Mouse (Mus musculus) forebrain, embryonic 11.5 days (tissue): ENCODE data around the gene Dock6. TPM values are rescaled to one million over a fixed set of nuclear protein-coding genes. Genes with fewer than 3 reads are reported as not detected.
"Not testable (repeated sequence)": the region's sequence is repeated elsewhere in the genome, so short reads cannot be mapped to it uniquely, and the experiment has no call there.

Experiments used
- ATAC-seq: fragments of 200-750 bp; cut with Nextera tagmentation; replicated peaks from 2 replicates; pipeline ENCODE4 v1.8.0; 2017; ENCODE audit warnings: moderate TSS enrichment; ENCODE audit not compliant: low FRiP score
- DNase-seq: peaks from one replicate; pipeline ENCODE4 v3.0.0-alpha.2; 2017; ENCODE audit warnings: low spot score
- H3K27ac ChIP-seq: fragments of 300-500 bp; sonication (generic); 2 replicates; pipeline ENCODE4 v1.5.1; 2014; ENCODE audit warnings: low read depth, low read length
- H3K27me3 ChIP-seq: fragments of 300-500 bp; sonication (generic); 2 replicates; pipeline ENCODE4 v1.6.1; 2014; ENCODE audit warnings: mild to moderate bottlenecking, low read length, mixed read lengths; ENCODE audit not compliant: control insufficient read depth, insufficient read depth
- H3K36me3 ChIP-seq: fragments of 300-500 bp; sonication (generic); 2 replicates; pipeline ENCODE4 v1.6.1; 2014; ENCODE audit warnings: mild to moderate bottlenecking, low read length, moderate library complexity, mixed read lengths; ENCODE audit not compliant: control insufficient read depth, insufficient read depth
- H3K4me1 ChIP-seq: fragments of 300-500 bp; sonication (generic); replicated peaks from 2 replicates; pipeline ENCODE4 v1.6.1; 2014; ENCODE audit warnings: low read length, mixed read lengths; ENCODE audit not compliant: control insufficient read depth, insufficient read depth
- H3K4me2 ChIP-seq: fragments of 300-500 bp; sonication (generic); 2 replicates; pipeline ENCODE4 v1.6.1; 2014; ENCODE audit warnings: low read depth, mild to moderate bottlenecking, low read length, moderate library complexity, mixed read lengths; ENCODE audit not compliant: severe bottlenecking
- H3K4me3 ChIP-seq: fragments of 300-500 bp; sonication (generic); 2 replicates; pipeline ENCODE4 v1.5.1; 2014; ENCODE audit warnings: low read depth, low read length
- H3K9ac ChIP-seq: fragments of 300-500 bp; sonication (generic); 2 replicates; pipeline ENCODE4 v1.6.1; 2014; ENCODE audit warnings: low read length
- H3K9me3 ChIP-seq: fragments of 300-500 bp; sonication (generic); 2 replicates; pipeline ENCODE4 v1.6.1; 2016; ENCODE audit warnings: low read length, mixed read lengths; ENCODE audit not compliant: control insufficient read depth
- WGBS: fragments of 180-500 bp; shearing (Covaris S2); extraction: QIAGEN DNeasy Blood & Tissue Kit; methylation state at CpG from one replicate; pipeline ENCODE4 v1.1.7; 2014; 5-methylcytosine and 5-hydroxymethylcytosine counted together
- polyA plus RNA-seq: library from polyadenylated mRNA; unstranded; fragments of >200 nt; fragmentation: Nextera tagmentation; extraction: Ambion mirVana; gene quantifications from 2 replicates; pipeline ENCODE4 v1.2.1, GENCODE M21; 2014

Gene Dock6
- polyA plus RNA-seq, 1 experiment from 2014 or later = 27.5 TPM

GRCm38 (mm10) chr9:21773396-21773795 is 79.0 kb downstream of the Dock6 start:
- not testable (repeated sequence) for DNase-seq, H3K4me2 ChIP-seq, H3K36me3 ChIP-seq, H3K27me3 ChIP-seq, H3K9me3 ChIP-seq, ATAC-seq, H3K4me1 ChIP-seq, H3K27ac ChIP-seq, H3K9ac ChIP-seq, H3K4me3 ChIP-seq
- 83% methylated on average over 5 of the region's 5 CpGs for WGBS

GRCm38 (mm10) chr9:21769558-21770183 is 82.8 kb downstream of the Dock6 start:
- Histone ChIP-seq H3K36me3 (no peaks in the 10 kb centered on the region; the same call in 1 of the 2 replicates), H3K27ac (no peak overlapping the region), H3K27me3 (no peaks in the 10 kb centered on the region), H3K4me2 (no peak overlapping the region), H3K9me3 (no peaks in the 10 kb centered on the region), H3K4me3 (no peak overlapping the region), H3K9ac (no peak overlapping the region), H3K4me1 (no peaks in the 10 kb centered on the region)
- no peak for ATAC-seq
- no peak for DNase-seq
- 83% methylated on average over 26 of the region's 26 CpGs for WGBS

- no peaks in the 10 kb centered on the region for H3K4me1 ChIP-seq
- H3K4me2 ChIP-seq = no peak overlapping the region
- 0 out of 2 replicates have a peak overlapping the region, but pooled peaks have one; percentile 0 for H3K27ac ChIP-seq
- H3K9me3 ChIP-seq = no peaks in the 10 kb centered on the region
- ATAC-seq (no peak), DNase-seq (no peak)
- H3K4me3 ChIP-seq = no peak overlapping the region
- no peak overlapping the region for H3K9ac ChIP-seq
- 76% methylated on average over 13 of the region's 13 CpGs for WGBS
- no peaks in the 10 kb centered on the region for H3K36me3 ChIP-seq
- H3K27me3 ChIP-seq = no peaks in the 10 kb centered on the region
Observed at GRCm38 (mm10) chr9:21768511-21769411, 83.7 kb downstream of the Dock6 start.

- H3K27ac ChIP-seq = no peak overlapping the region
- no peaks in the 10 kb centered on the region for H3K9me3 ChIP-seq
- H3K9ac ChIP-seq = no peak overlapping the region
- H3K4me1 ChIP-seq = no peaks in the 10 kb centered on the region
- no peaks in the 10 kb centered on the region for H3K36me3 ChIP-seq
- no peak overlapping the region for H3K4me2 ChIP-seq
- ATAC-seq (no peak), DNase-seq (no peak)
- H3K4me3 ChIP-seq = no peak overlapping the region
- H3K27me3 ChIP-seq = no peaks in the 10 kb centered on the region
- WGBS = 83% methylated on average over 11 of the region's 11 CpGs
Observed at GRCm38 (mm10) chr9:21767896-21768295, 84.5 kb downstream of the Dock6 start.

GRCm38 (mm10) chr9:21764084-21764999 is 88.1 kb downstream of the Dock6 start:
- DNase-seq = no peak
- Histone ChIP-seq H3K4me2 (no peak overlapping the region), H3K27me3 (no peaks in the 10 kb centered on the region), H3K27ac (no peak overlapping the region), H3K4me3 (no peak overlapping the region), H3K36me3 (no peaks in the 10 kb centered on the region), H3K9me3 (no peaks in the 10 kb centered on the region), H3K4me1 (no peaks in the 10 kb centered on the region; the same call in 1 of the 2 replicates), H3K9ac (no peak overlapping the region)
- ATAC-seq = no peak
- WGBS = 94% methylated on average over 6 of the region's 6 CpGs

- ATAC-seq = no peak
- no peak for DNase-seq
- H3K4me1 ChIP-seq = peaks cover 5% of the 10 kb centered on the region; the same call in 1 of the 2 replicates
Observed at GRCm38 (mm10) chr9:21762135-21762534, 90.3 kb downstream of the Dock6 start.

GRCm38 (mm10) chr9:21760155-21761088 is 92.0 kb downstream of the Dock6 start, which contains the start of gene Spc24:
Gene Spc24 (minus strand): TSS chr9:21760303.
- 1% methylated on average over 50 of the region's 54 CpGs for WGBS
- Histone ChIP-seq H3K4me3 (peak within 1 kb of the TSS; percentile 81), H3K36me3 (no peaks in the 10 kb centered on the region), H3K27ac (peak within 1 kb of the TSS; percentile 66; the same call in 1 of the 2 replicates), H3K27me3 (no peaks in the 10 kb centered on the region), H3K9me3 (no peaks in the 10 kb centered on the region), H3K4me1 (peaks cover 5% of the 10 kb centered on the region; the same call in 1 of the 2 replicates), H3K9ac (peak within 1 kb of the TSS; percentile 91), H3K4me2 (peak within 1 kb of the TSS; percentile 71)
- ATAC-seq (peak; percentile 96), DNase-seq (peak; percentile 97)

More at GRCm38 (mm10) chr9:21762135-21762534, 90.3 kb downstream of the Dock6 start:
- no peaks in the 10 kb centered on the region for H3K27me3 ChIP-seq
- H3K9ac ChIP-seq = no peak overlapping the region
- H3K4me2 ChIP-seq = no peak overlapping the region
- no peaks in the 10 kb centered on the region for H3K36me3 ChIP-seq
- H3K4me3 ChIP-seq = no peak overlapping the region
- no peaks in the 10 kb centered on the region for H3K9me3 ChIP-seq
- H3K27ac ChIP-seq = no peak overlapping the region
